Mouse (Mus musculus) liver, embryonic 14.5 days (tissue): ENCODE measurements around the gene Hadha. TPM values are rescaled to one million over a fixed set of nuclear protein-coding genes. Genes with fewer than 3 reads are reported as not detected.

Source experiments
- ATAC-seq: fragments of 200-750 bp; cut with Nextera tagmentation; 2 replicates; pipeline ENCODE4 v1.8.0; 2017; ENCODE audit warnings: moderate number of reproducible peaks, mild to moderate bottlenecking, moderate library complexity; ENCODE audit not compliant: insufficient read depth
- DNase-seq, 3 experiments: peaks; one replicate each; pipeline ENCODE4 v3.0.0-alpha.2; 2012 to 2013; ENCODE audit warnings: low read depth in 3 of 3, low spot score in 3 of 3
- H3K27ac ChIP-seq: fragments of 300-500 bp; sonication (generic); 2 replicates; pipeline ENCODE4 v1.5.1; 2014; ENCODE audit warnings: moderate library complexity, mild to moderate bottlenecking, control low read depth, inconsistent platforms
- H3K27me3 ChIP-seq: fragments of 300-500 bp; sonication (generic); 2 replicates; pipeline ENCODE4 v1.6.1; 2014; ENCODE audit warnings: mild to moderate bottlenecking, low read length, moderate library complexity; ENCODE audit not compliant: control insufficient read depth, insufficient read depth
- H3K36me3 ChIP-seq: fragments of 300-500 bp; sonication (generic); replicated peaks from 2 replicates; pipeline ENCODE4 v1.6.1; 2014; ENCODE audit warnings: low read depth; ENCODE audit not compliant: control insufficient read depth, insufficient read depth
- H3K4me1 ChIP-seq, 2 experiments: fragments of 200-500 bp in 1 of 2; fragments of 300-500 bp in 1 of 2; sonication (generic) in 1 of 2; replicated peaks; 2 replicates each; pipeline ENCODE4 v1.6.1; 2012 to 2014; ENCODE audit warnings: antibody characterized with exemption in 1 of 2, inconsistent platforms in 1 of 2, low read length in 1 of 2; ENCODE audit not compliant: control insufficient read depth in 2 of 2, insufficient read depth in 2 of 2
- H3K4me2 ChIP-seq: fragments of 300-500 bp; sonication (generic); 2 replicates; pipeline ENCODE4 v1.6.1; 2014; ENCODE audit warnings: low read depth, mild to moderate bottlenecking, control low read depth, moderate library complexity
- H3K4me3 ChIP-seq, 2 experiments: fragments of 200-500 bp in 1 of 2; fragments of 300-500 bp in 1 of 2; sonication (generic) in 1 of 2; 2 replicates each; pipeline ENCODE4 v1.5.1; 2012 to 2014; ENCODE audit warnings: low read depth in 2 of 2, low read length in 2 of 2, mild to moderate bottlenecking in 2 of 2, control low read depth in 1 of 2, inconsistent platforms in 1 of 2, moderate library complexity in 1 of 2; ENCODE audit not compliant: insufficient read depth in 1 of 2
- H3K9ac ChIP-seq: fragments of 300-500 bp; sonication (generic); replicated peaks from 2 replicates; pipeline ENCODE4 v1.6.1; 2014; ENCODE audit warnings: mild to moderate bottlenecking, control low read depth, moderate library complexity
- H3K9me3 ChIP-seq: fragments of 300-500 bp; sonication (generic); 2 replicates; pipeline ENCODE4 v1.6.1; 2016; ENCODE audit warnings: low read length, mixed read lengths; ENCODE audit not compliant: control insufficient read depth
- CTCF ChIP-seq: IDR thresholded peaks from 2 replicates; pipeline ENCODE4 v1.5.1; 2016; ENCODE audit warnings: antibody characterized with exemption, low read depth, control low read depth
- EP300 ChIP-seq: IDR thresholded peaks from 2 replicates; pipeline ENCODE4 v1.6.1; 2016; ENCODE audit warnings: antibody characterized with exemption, low read depth
- WGBS: fragments of 180-500 bp; shearing (Covaris S2); extraction: QIAGEN DNeasy Blood & Tissue Kit; methylation state at CpG from one replicate; pipeline ENCODE4 v1.1.7; 2014; ENCODE audit not compliant: insufficient replicate concordance; 5-methylcytosine and 5-hydroxymethylcytosine counted together
- polyA plus RNA-seq, 2 experiments: library from polyadenylated mRNA; depleted of rRNA in 1 of 2; stranded (reverse) in 1 of 2; unstranded in 1 of 2; fragments of >200 nt; fragmentation: Nextera tagmentation in 1 of 2; extraction: Ambion mirVana in 1 of 2; gene quantifications; 2 replicates each; pipeline versions ENCODE4 v1.2.1 to v1.2.3; 2012 to 2014

Gene Hadha
- polyA plus RNA-seq, 2 experiments, result 40.0 to 73.9 TPM

GRCm38 (mm10) chr5:30172931-30173692, 18.1 kb upstream of the Hadha start:
- TF ChIP-seq CTCF (no peak), EP300 (no peak)
- no peaks in the 10 kb centered on the region for H3K9me3 ChIP-seq
- no peaks in the 10 kb centered on the region for H3K27me3 ChIP-seq
- H3K9ac ChIP-seq, result no peak overlapping the region
- ATAC-seq (no peak), DNase-seq (no peak)
- WGBS, result 77% methylated on average over 20 of the region's 20 CpGs
- no peak overlapping the region for H3K4me2 ChIP-seq
- no peak overlapping the region for H3K27ac ChIP-seq
- H3K4me1 ChIP-seq, result no peaks in the 10 kb centered on the region
- no peak overlapping the region for H3K4me3 ChIP-seq
- peaks cover 41% of the 10 kb centered on the region for H3K36me3 ChIP-seq

GRCm38 (mm10) chr5:30172115-30172514, 17.2 kb upstream of the Hadha start:
- H3K27me3 ChIP-seq, result no peaks in the 10 kb centered on the region
- ATAC-seq, result no peak
- no peak overlapping the region for H3K27ac ChIP-seq
- no peak overlapping the region for H3K4me2 ChIP-seq
- DNase-seq, result no peak
- no peak overlapping the region for H3K9ac ChIP-seq
- no peak overlapping the region for H3K4me3 ChIP-seq
- H3K36me3 ChIP-seq, result peaks cover 38% of the 10 kb centered on the region
- TF ChIP-seq EP300, result no peak
- TF ChIP-seq CTCF, result no peak
- no peaks in the 10 kb centered on the region for H3K4me1 ChIP-seq
- H3K9me3 ChIP-seq, result no peaks in the 10 kb centered on the region

GRCm38 (mm10) chr5:30170303-30170940, 15.5 kb upstream of the Hadha start:
- no peaks in the 10 kb centered on the region for H3K9me3 ChIP-seq
- H3K4me2 ChIP-seq, result no peak overlapping the region
- H3K4me3 ChIP-seq, result no peak overlapping the region
- H3K9ac ChIP-seq, result no peak overlapping the region
- DNase-seq, result no peak
- no peak for TF ChIP-seq CTCF
- TF ChIP-seq EP300, result no peak
- peaks cover 27% of the 10 kb centered on the region for H3K36me3 ChIP-seq
- H3K27me3 ChIP-seq, result no peaks in the 10 kb centered on the region
- H3K4me1 ChIP-seq, result no peaks in the 10 kb centered on the region
- no peak overlapping the region for H3K27ac ChIP-seq
- 75% methylated on average over 5 of the region's 5 CpGs for WGBS
- no peak for ATAC-seq

- H3K9ac ChIP-seq, result no peak overlapping the region
- no peak overlapping the region for H3K4me2 ChIP-seq
- no peak for DNase-seq
- no peak for TF ChIP-seq CTCF
- no peak for TF ChIP-seq EP300
- no peak overlapping the region for H3K4me3 ChIP-seq
- H3K36me3 ChIP-seq, result peaks cover 11% of the 10 kb centered on the region
- no peak for ATAC-seq
- WGBS, result 70% methylated on average over 5 of the region's 5 CpGs
- no peaks in the 10 kb centered on the region for H3K9me3 ChIP-seq
- H3K27me3 ChIP-seq, result no peaks in the 10 kb centered on the region
- H3K4me1 ChIP-seq, result no peaks in the 10 kb centered on the region; a peak in 1 of 4 replicates
- no peak overlapping the region for H3K27ac ChIP-seq
Measured at GRCm38 (mm10) chr5:30165234-30165946, 10.4 kb upstream of the Hadha start.

GRCm38 (mm10) chr5:30162339-30162738, 7.4 kb upstream of the Hadha start:
- DNase-seq, result no peak
- ATAC-seq, result no peak

More at GRCm38 (mm10) chr5:30162339-30162738, 7.4 kb upstream of the Hadha start:
- H3K36me3 ChIP-seq, result no peaks in the 10 kb centered on the region; the same call in none of the 2 replicates
- no peak overlapping the region for H3K9ac ChIP-seq
- H3K27ac ChIP-seq, result no peak overlapping the region
- H3K4me1 ChIP-seq, result no peaks in the 10 kb centered on the region; a peak in 2 of 4 replicates
- H3K4me3 ChIP-seq, result no peak overlapping the region
- WGBS, result 62% methylated on average over 6 of the region's 6 CpGs
- H3K4me2 ChIP-seq, result no peak overlapping the region
- no peaks in the 10 kb centered on the region for H3K27me3 ChIP-seq
- no peak for TF ChIP-seq CTCF
- TF ChIP-seq EP300, result no peak
- H3K9me3 ChIP-seq, result no peaks in the 10 kb centered on the region
